Mouse (Mus musculus): Measurements from ENCODE around the gene Fbxl22. TPM values are rescaled to one million over a fixed set of nuclear protein-coding genes. Genes with fewer than 3 reads are reported as not detected.

The Fbxl22 gene
- 0.17 and 0.20 TPM in 2 replicates for polyA plus RNA-seq (2012; rRNA removed)

DNA sequence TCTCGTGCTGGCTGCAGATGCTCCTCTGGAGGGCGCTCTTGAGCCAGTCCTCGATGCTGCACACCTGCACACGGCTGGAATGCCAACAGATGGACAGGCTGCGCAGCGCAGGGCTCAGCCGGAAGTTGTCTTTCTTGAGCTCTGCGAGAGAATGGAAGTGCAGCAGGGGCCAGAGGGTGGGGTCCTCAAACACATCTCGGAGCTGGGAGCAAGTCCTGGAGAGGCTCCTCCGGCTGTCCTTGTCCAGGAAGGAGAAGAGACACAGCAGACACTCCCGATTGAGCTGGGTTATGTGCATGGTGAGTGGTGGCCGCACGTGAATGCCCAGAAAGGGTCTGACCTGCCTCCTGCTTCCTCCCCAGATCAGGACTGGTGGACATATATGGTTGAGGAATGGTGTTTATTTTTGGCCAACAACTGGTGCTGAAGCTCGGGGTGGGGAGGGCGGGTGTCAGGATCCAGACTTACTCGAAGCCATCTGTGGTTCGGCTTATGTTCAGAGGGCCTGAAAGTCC, at the start of gene Fbxl22:
Gene Fbxl22, minus strand, starts transcription at position 338 of the 515 bp plus-strand sequence.

Other genes with a start within 250 kb of the Fbxl22 start
- 22.7 and 26.3 TPM in 2 replicates for gene Herc1, start 164.1 kb downstream of the Fbxl22 start, polyA plus RNA-seq (2012; rRNA removed)
- 6.0 and 6.1 TPM in 2 replicates for gene Usp3, start 78.5 kb upstream of the Fbxl22 start, polyA plus RNA-seq (2012; rRNA removed)
- gene Car12, start 199.1 kb upstream of the Fbxl22 start, polyA plus RNA-seq (2012; rRNA removed): 0.16 and 0.32 TPM in 2 replicates